Mouse (Mus musculus) erythroid progenitor cell, adult 5-6 weeks (primary cell): ENCODE measurements around the gene Tas1r1. TPM values are rescaled to one million over a fixed set of nuclear protein-coding genes. Genes with fewer than 3 reads are reported as not detected.
A peak's percentile ranks its signal among the peaks of the same experiment; 100 is the strongest.

Experiments
- ATAC-seq: replicated peaks from 2 replicates; pipeline ENCODE4 v1.8.0; 2016; ENCODE audit warnings: moderate number of reproducible peaks, mild to moderate bottlenecking, moderate TSS enrichment, inconsistent platforms; ENCODE audit not compliant: poor library complexity, low FRiP score, severe bottlenecking
- total RNA-seq, 2 experiments: library from RNA; stranded (forward) in 1 of 2; stranded (reverse) in 1 of 2; fragments of 150-400 nt in 1 of 2; fragments of 186-747, 209-891 nt in 1 of 2; gene quantifications; 2 replicates each; pipeline versions ENCODE4 v1.2.3 to v1.2.4; 2015 to 2017; ENCODE audit warnings: low replicate concordance in 2 of 2

Tas1r1 gene
- total RNA-seq, 2 experiments from 2014 or later = not detected

- no peak for ATAC-seq
These were observed 25.1 kb downstream of the Tas1r1 start for GRCm38 (mm10) chr4:152013036-152013813.

DNA sequence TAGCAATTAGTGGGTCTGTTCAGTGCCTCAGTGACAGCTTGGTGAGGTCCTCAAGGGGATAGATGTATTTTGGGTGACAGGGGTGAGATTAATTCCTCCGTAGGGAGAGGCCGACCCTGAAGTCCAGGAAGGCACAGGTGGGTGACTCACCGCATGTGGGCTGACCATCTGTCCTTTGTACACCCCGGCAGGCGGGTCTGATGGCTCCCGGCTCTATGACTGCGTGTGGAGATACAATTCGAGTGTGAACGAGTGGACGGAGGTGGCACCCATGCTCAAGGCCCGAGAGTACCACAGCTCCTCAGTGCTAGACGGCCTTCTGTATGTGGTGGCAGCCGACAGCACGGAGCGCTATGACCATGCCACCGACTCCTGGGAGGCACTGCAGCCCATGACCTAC lies 26.3 kb downstream of the Tas1r1 start:
- ATAC-seq = no peak

- no peak for ATAC-seq
These were observed 27.1 kb downstream of the Tas1r1 start for GRCm38 (mm10) chr4:152011171-152011760.

DNA sequence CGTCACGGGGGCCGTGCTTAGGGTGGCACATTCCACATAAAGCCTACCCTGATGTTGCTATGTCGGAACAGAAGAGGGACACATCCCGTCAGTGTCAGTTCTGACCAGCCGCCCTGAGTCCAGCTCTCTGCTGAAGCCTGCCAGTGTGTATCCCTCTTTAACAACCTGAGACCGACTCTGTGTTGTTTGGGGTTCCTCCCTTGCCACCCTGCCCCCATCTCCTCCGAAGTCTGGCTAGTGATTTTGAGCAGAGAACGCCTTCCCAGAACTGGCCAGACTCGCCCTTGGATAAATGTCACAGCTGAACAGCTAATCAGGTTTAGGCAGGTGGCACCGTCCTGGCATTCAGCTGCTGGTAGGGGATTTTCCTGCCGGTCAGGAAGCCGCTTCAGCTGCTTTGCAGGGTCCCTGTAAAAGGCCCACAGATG lies 27.6 kb downstream of the Tas1r1 start:
- ATAC-seq = no peak

DNA sequence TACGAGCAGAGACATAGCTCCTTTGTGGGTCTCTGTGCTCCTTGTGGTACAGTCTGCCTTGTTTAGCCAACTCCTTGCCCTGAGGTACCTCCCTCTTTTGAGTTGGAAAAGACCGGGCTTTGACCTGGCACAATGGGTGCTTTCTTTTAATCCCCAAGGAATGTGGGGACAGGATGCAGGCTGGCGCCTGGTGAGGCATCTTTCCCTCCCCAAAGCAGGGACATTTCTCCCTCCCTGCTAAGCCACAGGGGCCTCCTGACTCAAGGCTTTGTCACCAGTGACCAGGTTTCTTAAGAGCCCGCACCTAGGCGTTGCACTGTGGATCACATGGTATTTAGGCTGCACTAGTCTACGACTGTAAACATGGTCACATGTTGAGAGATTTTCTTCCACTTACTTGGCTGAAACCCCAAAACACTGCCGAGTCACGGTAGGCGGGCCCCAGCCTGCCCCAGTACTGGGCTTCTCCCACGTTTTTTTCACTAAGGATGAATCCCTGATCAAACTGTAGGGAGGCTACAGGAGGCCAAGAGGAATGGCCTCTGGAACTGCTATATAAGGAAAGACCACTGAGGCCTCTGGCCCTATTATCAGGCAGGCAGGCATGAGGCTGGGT lies 28.2 kb downstream of the Tas1r1 start:
- ATAC-seq = peak; percentile 57

DNA sequence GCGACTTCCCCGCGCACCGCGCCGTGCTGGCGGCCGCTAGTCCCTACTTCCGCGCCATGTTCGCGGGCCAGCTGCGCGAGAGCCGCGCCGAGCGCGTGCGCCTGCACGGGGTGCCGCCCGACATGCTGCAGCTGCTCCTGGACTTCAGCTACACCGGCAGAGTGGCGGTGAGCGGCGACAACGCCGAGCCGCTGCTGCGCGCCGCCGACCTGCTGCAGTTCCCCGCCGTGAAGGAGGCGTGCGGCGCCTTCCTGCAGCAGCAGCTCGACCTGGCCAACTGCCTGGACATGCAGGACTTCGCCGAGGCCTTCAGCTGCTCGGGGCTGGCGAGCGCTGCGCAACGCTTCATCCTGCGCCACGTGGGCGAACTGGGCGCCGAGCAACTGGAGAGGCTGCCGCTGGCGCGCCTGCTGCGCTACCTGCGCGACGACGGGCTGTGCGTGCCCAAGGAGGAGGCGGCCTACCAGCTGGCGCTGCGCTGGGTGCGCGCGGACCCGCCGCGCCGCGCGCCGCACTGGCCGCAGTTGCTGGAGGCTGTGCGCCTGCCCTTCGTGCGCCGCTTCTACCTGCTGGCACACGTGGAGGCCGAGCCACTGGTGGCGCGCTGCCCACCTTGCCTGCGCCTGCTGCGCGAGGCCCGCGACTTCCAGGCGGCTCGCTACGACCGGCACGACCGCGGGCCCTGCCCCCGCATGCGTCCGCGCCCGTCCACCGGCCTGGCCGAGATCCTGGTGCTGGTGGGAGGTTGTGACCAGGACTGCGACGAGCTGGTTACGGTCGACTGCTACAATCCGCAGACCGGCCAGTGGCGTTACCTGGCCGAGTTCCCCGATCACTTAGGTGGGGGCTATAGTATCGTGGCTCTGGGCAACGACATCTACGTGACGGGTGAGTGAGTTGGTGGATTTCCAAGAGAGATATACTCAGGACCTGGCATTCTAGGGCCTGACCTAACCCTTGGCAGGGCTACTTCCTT lies 29.0 kb downstream of the Tas1r1 start:
- ATAC-seq = no peak

DNA sequence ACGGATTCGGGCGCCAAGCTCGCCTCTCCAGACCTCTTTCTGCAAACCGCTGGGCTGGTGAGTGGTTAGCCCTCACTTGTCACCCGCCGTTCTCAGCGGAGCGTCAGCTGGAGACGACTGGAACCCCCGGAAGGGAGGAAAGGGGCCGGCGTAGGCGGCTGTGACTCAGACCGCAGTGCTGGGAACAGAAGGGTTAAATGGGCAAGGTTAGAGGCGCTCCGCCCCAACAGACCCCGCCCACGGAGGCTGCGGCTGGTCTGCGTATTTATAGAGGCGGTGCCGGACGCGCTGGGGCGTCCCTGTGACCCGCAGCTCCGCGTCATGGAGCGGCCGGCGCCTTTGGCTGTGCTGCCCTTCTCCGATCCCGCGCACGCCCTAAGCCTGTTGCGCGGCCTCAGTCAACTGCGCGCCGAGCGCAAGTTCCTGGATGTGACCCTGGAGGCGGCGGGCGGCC lies 29.7 kb downstream of the Tas1r1 start, which contains the start of gene Klhl21:
Klhl21 (plus strand) TSS at position 182 of the 454 bp plus-strand sequence.
- ATAC-seq = peak; percentile 90

DNA sequence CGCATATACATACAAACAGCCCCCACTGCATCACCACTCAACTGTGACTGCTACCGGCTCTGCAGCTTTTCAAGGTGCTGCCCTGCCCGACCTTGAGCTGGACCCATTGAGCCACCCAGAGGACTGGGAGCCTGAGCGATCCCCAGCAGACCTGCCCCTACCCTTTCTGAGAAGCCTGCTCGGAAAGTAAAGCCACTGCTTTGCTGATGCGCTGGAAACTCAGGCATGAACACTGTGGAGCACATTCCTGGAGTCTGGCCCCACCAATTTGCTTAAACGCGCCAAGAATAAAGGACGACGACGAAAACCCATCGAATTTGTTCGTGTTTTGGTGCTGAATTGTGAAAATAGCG lies 30.2 kb downstream of the Tas1r1 start:
- no peak for ATAC-seq

GRCm38 (mm10) chr4:152007481-152008147 lies 30.8 kb downstream of the Tas1r1 start:
- no peak for ATAC-seq

GRCm38 (mm10) chr4:152006812-152007211 lies 31.6 kb downstream of the Tas1r1 start:
- ATAC-seq = no peak

GRCm38 (mm10) chr4:152006137-152006536 lies 32.2 kb downstream of the Tas1r1 start:
- ATAC-seq = no peak

GRCm38 (mm10) chr4:152002063-152002462 lies 36.3 kb downstream of the Tas1r1 start:
- ATAC-seq = no peak

DNA sequence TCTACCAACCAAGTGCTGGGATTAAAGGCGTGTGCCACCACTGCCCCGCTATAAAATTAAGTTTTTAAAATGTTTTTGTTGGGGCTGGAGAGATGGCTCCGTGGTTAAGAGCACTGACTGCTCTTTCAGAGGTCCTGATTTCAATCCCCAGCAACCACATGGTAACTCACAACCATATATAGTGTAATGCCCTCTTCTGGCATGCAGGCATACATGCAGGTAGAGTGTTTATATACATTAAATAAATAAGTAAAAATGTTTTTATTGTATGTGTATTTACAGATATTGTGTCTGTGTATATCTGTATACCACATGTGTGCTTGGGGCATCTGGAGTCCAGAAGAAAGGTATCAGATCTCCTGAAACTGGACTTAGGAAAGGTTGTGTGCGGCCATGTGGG lies 37.0 kb downstream of the Tas1r1 start:
- ATAC-seq = no peak

DNA sequence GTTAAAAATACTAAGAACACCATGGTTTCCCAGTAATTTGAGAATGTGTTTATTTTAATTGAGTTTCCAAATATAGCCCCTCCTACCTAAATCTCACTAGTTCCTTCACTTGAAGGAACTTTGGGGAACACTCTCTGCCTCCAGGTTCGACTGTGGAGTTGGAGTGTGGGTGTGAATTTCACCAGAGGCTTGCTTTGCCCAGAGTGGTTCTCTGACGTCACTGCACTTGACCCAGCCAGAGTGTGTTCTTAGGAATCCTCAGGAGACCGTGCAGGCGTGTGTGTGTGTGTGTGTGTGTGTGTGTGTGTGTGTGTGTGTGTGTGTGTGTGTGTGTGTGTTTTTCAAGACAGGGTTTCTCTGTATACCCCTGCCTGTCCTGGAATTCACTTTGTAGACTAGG lies 37.5 kb downstream of the Tas1r1 start:
- no peak for ATAC-seq

DNA sequence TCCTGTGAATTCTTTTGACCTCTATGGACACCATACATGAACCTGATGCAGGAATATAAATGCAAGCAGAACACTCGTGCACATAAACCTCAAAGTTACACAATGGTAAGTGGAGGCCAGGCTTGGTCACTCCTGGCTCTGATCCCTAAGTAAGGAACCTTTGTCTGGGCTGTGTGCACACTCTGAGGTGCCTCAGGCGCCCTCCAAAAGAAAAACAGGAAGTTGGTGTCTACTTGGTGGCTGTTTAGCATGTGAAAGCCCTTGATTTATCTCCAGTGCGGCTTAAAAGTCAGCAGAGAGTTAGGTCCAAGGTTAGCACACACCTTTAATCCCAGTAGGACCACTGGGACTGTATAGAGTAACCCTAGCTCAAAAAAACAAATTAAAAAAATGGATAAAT lies 38.9 kb downstream of the Tas1r1 start:
- ATAC-seq = no peak

DNA sequence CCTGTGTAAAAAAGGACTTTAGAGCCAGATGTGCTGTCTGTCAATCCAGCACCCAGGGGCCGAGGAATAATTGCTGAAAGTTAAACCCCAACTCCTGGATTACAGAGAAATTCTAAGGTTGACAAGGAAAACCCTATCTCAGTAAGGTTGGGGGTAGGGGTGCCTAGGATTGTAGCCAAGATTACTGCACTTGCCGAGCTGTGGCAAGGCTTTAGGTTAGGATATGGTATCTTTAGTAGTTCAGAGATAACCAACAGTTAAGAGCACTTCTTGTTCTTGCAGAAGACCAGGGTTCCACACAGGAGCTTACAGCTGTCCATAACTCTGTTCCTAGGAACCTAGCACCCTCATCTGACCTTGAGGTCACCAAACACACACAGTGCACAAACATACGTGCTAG lies 40.7 kb downstream of the Tas1r1 start:
- no peak for ATAC-seq

GRCm38 (mm10) chr4:151996951-151997222 lies 41.5 kb downstream of the Tas1r1 start:
- no peak for ATAC-seq

DNA sequence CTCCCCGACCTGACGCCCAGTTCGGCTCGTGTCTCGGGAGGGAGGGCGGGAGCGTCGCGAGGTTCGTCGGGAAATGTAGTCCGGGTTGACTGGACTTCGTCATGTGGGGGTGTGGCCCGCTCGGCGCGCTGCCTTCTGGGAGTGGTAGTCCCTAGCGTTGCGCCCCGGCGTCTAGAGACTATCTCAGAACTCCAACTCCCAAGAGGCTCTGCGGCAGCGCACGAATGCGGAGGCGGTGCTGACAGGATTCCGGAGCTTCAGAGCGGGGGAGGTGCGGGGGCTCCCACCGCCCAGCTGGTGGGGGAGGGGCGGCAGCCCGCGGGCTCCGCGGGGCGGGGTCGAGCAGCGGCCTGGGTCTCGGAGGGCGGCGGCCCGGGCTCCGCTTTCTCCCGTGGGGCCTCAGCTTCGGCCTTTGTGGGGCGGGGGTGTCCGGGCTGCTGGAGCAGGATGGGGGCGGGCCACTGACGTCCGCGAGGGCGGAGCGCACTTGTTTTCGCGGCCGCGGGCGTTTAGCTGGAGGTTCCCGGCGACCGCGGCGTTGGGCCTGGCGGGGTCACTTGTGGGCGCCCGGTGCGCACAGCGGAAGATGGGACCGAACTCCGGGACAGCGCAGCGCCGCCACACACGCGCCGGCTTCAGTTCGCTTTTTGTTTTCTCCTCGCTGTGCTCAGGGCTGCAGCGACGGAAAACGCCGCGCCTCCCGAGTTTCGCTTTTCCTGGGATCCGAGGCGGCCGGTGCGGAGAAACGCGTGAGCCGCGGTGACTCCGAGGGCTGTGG lies 42.0 kb downstream of the Tas1r1 start, which contains the start of gene Phf13:
Phf13 (minus strand) TSS at position 86 of the 778 bp plus-strand sequence.
- peak; percentile 94 for ATAC-seq
